Mouse (Mus musculus) right cerebral cortex, postnatal 36 days (tissue): ENCODE data around the gene Olfr1265.

Experiments
- DNase-seq, 2 experiments: peaks; one replicate each; pipeline ENCODE4 v3.0.0; 2022; ENCODE audit warnings: low spot score in 2 of 2, mixed read lengths in 1 of 2

Olfr1265 gene

DNA sequence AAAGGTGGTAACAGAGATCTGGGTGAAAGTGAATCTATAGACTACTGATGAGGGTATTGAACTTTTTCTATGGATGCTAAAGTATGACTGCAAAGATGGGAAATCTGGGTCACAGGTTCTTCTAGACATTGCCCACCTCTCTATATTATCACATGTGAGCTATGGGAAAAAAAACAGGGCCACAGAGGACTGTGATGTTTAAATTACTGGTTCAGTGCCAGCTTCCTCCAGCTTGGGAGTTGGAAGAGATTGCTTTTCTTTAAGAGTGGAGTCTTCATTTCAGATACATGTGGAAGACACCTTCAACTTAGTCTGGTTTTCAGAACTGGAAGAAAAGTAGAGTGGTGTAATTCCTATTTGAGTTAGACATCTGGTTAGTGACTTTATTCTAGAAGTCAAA is at the start of gene Olfr1265:
Gene Olfr1265, plus strand, starts transcription at position 301 of the 400 bp plus-strand sequence.
- no peak for DNase-seq

DNA sequence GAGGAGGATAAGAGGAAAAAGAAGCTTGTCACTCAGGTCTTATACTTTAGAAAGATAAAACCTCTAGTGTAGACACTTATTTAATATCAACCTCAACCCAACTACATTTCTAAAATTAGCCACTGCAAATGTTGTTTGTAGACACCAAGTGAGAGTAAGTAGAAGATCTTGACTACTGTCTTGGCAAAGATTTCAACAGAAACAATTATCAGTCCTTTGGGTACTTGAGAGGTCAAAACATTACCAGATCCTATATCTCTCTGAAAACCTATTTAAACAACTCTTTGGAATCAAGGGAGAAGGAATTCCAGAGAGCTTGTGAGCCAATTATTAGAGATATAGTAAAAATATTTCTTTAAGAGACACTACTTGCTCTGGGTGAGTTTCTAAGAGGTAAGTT is 44.2 kb upstream of the Olfr1265 start, which contains the start of gene Olfr1261:
Gene Olfr1261, plus strand, starts transcription at position 301 of the 400 bp plus-strand sequence.
- no peak for DNase-seq

DNA sequence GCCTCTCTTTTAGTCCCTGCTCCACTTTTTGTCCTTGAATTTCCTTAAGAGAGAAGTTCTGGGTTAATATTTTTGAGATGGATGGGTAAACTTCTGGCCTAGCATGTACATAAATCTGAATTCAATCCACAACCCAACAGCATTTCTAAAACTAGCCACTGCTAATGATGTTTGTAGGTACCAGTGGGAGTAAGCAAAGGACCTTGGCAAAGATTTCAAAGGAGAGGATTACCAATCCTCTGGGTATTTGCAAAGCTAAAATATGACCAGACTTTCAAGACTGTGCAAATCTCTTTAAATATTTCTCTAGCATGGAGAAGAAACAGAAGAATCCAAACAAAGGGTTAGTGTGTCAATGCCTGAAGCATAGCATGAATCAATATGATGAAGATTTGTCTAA is 35.3 kb upstream of the Olfr1265 start, which contains the start of gene Olfr1262:
Gene Olfr1262, plus strand, starts transcription at position 301 of the 400 bp plus-strand sequence.
- DNase-seq: no peak

DNA sequence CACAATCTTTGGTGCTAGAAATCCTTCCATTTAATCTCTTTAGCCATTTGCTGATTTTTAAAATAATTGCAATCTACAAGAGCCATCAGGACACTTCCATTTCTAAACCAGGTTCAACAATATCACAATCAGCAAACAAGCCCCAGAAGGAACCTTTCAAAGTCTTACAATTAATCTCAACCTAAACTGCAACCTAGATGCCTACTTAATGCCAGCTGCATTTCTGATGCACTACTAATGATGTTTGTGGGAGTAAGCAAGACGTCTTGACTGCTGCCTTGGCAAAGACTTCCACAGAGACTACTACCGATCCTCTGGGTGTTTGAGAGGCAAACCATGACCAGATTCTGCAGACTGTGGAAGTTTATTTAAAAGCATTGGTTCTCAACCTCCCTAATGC is 23.3 kb upstream of the Olfr1265 start, which contains the start of gene Olfr1263:
Gene Olfr1263, plus strand, starts transcription at position 301 of the 400 bp plus-strand sequence.
- no peak for DNase-seq

DNA sequence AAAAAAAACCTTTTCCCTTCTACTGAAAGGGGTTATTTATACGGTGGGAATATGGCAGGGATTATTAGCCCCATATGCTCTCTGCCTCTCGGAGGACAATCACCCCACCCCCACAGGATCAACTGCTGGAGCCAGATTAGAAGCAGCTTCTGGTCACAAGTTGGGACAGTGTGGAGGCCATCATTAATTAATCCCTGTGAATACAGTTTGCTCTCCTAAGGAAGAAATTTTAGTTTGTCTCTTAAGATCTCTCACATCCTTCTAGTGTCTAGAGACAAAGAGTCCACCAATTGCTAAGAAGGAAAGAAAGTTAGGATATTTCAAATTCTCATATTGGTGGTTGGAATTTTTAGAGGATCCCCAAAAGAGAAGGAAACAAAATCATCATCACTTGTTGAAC is 9.7 kb upstream of the Olfr1265 start, which contains the start of gene Olfr1264:
Gene Olfr1264, minus strand, starts transcription at position 101 of the 400 bp plus-strand sequence.
- no peak for DNase-seq

DNA sequence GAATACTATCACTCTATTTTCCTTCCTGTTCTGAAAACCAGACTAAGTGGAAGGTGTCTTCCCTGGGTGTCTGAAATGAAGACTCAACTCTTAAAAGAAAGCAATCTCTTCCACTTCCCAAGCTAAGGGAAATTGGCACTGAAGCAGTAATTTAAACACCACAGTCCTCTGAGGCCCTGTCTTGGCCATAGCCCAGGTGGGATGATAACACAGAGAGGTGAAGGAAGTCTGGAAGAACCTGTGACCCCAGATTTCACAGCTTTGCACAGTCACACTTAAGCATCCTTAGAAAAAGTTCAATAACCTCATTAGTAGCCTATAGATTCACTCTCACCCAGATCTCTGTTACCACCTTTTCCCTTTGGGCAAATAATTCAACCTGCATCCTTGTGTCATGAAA is 28.4 kb downstream of the Olfr1265 start, which contains the start of gene Olfr140:
Gene Olfr140, minus strand, starts transcription at position 101 of the 400 bp plus-strand sequence.
- no peak for DNase-seq

DNA sequence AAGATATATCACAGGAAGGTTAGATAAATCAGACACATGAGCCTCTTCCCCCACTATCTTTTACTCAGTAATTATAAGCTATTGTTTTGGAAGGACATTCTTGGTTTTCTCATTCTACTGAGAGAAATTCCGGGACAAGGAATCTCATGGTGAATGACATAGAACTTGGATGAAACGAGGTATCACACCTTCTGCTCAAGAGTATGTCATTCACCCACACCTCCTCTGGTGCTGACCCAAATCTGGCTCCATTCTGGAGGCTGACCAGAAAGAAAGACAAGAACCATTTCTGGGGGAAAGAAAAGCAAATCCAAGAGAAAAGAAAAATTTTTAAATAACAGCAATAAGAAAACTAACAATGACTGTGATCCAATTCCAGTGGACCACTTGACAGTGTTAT is 34.9 kb downstream of the Olfr1265 start:
- DNase-seq: no peak
